Mouse (Mus musculus): ENCODE data around the gene Nono. TPM values are rescaled to one million over a fixed set of nuclear protein-coding genes. Genes with fewer than 3 reads are reported as not detected.

Gene Nono
- 364 and 374 TPM in 2 replicates for polyA plus RNA-seq (2015; fragmentation: Nextera tagmentation; extraction: Ambion mirVana)

DNA sequence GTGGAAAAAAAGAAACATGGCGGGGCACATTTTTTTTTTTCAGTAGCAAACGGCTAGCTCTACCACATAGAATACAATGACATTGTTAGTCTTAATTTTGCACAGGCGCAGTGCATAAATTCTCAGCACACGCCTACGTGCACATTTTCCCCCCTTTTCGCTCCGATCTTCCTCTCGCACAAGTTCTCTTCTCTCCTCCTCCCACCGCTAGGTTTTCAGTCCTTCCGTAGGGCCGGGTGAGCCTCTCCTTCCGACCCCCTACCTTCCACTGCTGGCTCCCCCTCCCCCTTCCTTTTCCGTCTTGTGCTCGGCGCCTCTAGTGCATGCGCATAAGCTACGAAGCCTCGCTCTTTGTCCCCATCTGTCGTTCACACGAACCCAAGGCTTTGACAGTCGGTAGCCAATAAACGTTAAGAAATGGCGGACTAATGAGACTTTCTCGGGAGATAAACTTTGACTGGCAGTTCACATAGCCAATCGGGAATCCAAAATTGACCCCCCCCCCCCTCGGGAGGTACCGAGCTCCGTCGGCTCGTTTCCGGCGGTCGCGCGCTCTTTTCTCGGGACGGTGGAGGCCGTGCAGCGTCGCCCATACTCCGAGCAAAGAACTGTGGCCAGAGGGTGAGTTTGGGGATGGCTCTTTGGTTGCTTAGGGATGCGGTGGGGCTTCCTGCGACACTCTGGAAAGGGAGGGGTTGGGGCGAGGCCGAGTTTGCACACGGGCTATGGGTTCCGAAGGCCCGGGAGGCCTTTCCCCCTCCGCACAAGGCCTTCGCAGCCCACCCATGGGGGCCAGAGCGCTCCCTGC, at the start of gene Nono:
Gene Nono (plus strand): TSS at position 177 of the 808 bp plus-strand sequence.
- Histone ChIP-seq H3K36me3 (0 out of 2 replicates have a peak, but pooled peaks cover 6% of the 10 kb centered on the region), H3K27ac (replicated peaks) (peak within 1 kb of the TSS; percentile 91), H3K9ac (peak within 1 kb of the TSS; percentile 51), H3K4me3 (replicated peaks) (peak within 1 kb of the TSS; percentile 59), H3K27me3 (no peaks in the 10 kb centered on the region), H3K9me3 (replicated peaks) (no peaks in the 10 kb centered on the region), H3K4me2 (replicated peaks) (peak within 1 kb of the TSS; percentile 44), H3K4me1 (no peaks in the 10 kb centered on the region)
- peak; percentile 98 for ATAC-seq (ENCODE audit: insufficient number of reproducible peaks, low FRiP score, low TSS enrichment, low read depth)
- 22% methylated on average over 50 of the region's 51 CpGs for whole genome bisulfite sequencing

DNA sequence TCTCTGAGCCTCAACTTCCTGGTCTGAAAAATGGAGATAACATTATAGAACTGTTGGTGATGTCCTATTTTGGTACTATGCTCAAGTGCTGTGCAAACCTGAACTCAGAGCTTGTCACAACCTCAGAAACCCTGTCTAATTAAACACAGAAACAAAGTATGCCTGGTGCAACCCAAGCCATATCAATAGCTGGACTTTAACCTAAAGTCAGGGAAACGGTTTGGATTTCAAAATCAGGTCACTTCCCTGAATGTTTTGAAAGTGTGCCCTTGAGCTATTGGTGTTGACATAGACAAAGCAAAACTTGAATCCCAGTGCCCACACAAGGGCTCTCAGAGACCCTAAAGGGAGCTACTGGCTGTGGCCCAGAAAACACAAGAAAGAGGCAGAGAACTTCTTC, 49.4 kb upstream of the Nono start:
- H3K4me1 ChIP-seq, result peaks cover 3% of the 10 kb centered on the region; the same call in 1 of the 2 replicates

DNA sequence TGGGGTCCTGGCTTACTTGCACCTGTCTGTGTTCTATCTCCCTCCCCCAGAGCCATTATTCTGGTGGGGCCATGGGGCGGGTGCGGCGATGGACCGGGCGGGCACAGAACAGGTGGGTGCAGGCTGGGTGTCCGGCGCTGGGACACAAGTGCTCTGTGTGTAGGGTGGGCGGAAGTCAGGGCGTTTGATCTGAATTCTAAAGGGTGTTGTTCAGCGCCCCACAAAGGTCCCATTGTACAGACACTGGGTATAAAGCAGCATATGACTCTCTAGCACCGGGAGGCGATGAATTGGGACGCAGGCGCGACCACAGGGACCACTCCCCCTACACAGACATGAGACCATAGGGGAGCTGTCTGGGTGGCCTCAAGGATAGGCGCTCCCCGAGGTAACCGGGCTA, 45.7 kb upstream of the Nono start:
- peaks cover 6% of the 10 kb centered on the region; the same call in 1 of the 2 replicates for H3K4me1 ChIP-seq
- H3K36me3 ChIP-seq, result no peaks in the 10 kb centered on the region
- H3K4me2 ChIP-seq (replicated peaks), result no peak overlapping the region
- no peak overlapping the region for H3K27ac ChIP-seq (replicated peaks)
- no peak overlapping the region for H3K9ac ChIP-seq
- 25% methylated on average over 18 of the region's 18 CpGs for WGBS
- ATAC-seq (ENCODE audit: insufficient number of reproducible peaks, low FRiP score, low TSS enrichment, low read depth), result no peak
- no peak overlapping the region for H3K4me3 ChIP-seq (replicated peaks)
- H3K9me3 ChIP-seq (replicated peaks), result no peaks in the 10 kb centered on the region
- peaks cover 45% of the 10 kb centered on the region for H3K27me3 ChIP-seq

More for the DNA sequence above, 49.4 kb upstream of the Nono start:
- ATAC-seq (ENCODE audit: insufficient number of reproducible peaks, low FRiP score, low TSS enrichment, low read depth), result no peak
- Histone ChIP-seq H3K27me3 (peaks cover 45% of the 10 kb centered on the region), H3K4me3 (replicated peaks) (no peak overlapping the region), H3K4me2 (replicated peaks) (no peak overlapping the region), H3K9me3 (replicated peaks) (no peaks in the 10 kb centered on the region), H3K36me3 (no peaks in the 10 kb centered on the region), H3K27ac (replicated peaks) (no peak overlapping the region), H3K9ac (no peak overlapping the region)
- WGBS, result 50% methylated on average over 1 of the region's 1 CpGs

DNA sequence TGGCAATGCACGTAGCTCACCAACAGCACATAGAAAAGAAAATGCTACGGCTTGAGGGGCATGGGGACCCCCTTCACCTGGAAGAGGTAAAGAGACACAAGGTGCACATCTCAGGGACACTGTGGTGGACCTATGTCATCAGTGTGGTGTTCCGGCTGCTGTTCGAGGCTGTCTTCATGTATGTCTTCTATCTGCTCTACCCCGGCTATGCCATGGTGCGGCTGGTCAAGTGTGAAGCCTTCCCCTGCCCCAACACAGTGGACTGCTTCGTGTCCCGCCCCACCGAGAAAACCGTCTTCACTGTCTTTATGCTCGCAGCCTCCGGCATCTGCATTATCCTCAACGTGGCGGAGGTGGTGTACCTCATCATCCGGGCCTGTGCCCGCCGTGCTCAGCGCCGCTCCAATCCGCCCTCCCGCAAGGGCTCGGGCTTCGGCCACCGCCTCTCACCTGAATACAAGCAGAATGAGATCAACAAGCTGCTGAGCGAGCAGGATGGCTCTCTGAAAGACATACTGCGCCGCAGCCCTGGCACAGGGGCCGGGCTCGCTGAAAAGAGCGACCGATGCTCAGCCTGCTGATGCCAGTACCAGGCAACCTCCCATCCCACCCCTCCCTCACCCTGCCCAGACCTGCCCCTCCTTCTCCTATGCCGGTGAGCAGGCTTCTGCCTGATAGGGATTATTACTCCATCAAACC, 44.5 kb upstream of the Nono start:
- Histone ChIP-seq H3K4me2 (replicated peaks) (peak overlapping the region; percentile 35), H3K9me3 (replicated peaks) (no peaks in the 10 kb centered on the region), H3K4me1 (peaks cover 6% of the 10 kb centered on the region; the same call in 1 of the 2 replicates), H3K27me3 (peaks cover 49% of the 10 kb centered on the region), H3K4me3 (replicated peaks) (peak overlapping the region; percentile 21), H3K9ac (no peak overlapping the region), H3K27ac (replicated peaks) (no peak overlapping the region), H3K36me3 (no peaks in the 10 kb centered on the region)
- WGBS, result 22% methylated on average over 32 of the region's 32 CpGs
- ATAC-seq (ENCODE audit: insufficient number of reproducible peaks, low FRiP score, low TSS enrichment, low read depth), result no peak

DNA sequence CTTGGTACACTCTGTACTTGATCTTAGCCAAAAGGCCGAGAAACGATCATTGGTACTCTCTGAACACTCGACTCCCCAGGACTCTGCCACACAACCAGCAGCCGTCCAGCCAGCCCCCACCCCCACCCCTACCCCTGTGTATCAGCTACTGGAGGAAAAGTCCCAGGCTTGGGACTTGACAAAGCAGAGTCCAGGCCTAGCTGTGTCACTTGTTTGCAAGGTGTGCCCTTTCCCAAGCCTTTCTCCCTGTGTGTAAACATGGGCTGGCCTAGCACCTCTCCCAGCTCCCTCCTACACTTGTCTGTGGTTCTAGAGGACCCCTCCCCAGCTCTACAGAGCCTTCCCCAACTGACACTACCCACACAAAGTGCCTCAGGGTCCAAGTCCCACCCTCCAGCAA, 42.9 kb upstream of the Nono start:
- Histone ChIP-seq H3K4me2 (replicated peaks) (no peak overlapping the region), H3K4me3 (replicated peaks) (no peak overlapping the region), H3K9me3 (replicated peaks) (no peaks in the 10 kb centered on the region), H3K36me3 (no peaks in the 10 kb centered on the region), H3K27ac (replicated peaks) (no peak overlapping the region), H3K4me1 (peaks cover 6% of the 10 kb centered on the region; the same call in 1 of the 2 replicates), H3K27me3 (peaks cover 44% of the 10 kb centered on the region), H3K9ac (no peak overlapping the region)
- no peak for ATAC-seq (ENCODE audit: insufficient number of reproducible peaks, low FRiP score, low TSS enrichment, low read depth)
- WGBS, result 28% methylated on average over 4 of the region's 4 CpGs

DNA sequence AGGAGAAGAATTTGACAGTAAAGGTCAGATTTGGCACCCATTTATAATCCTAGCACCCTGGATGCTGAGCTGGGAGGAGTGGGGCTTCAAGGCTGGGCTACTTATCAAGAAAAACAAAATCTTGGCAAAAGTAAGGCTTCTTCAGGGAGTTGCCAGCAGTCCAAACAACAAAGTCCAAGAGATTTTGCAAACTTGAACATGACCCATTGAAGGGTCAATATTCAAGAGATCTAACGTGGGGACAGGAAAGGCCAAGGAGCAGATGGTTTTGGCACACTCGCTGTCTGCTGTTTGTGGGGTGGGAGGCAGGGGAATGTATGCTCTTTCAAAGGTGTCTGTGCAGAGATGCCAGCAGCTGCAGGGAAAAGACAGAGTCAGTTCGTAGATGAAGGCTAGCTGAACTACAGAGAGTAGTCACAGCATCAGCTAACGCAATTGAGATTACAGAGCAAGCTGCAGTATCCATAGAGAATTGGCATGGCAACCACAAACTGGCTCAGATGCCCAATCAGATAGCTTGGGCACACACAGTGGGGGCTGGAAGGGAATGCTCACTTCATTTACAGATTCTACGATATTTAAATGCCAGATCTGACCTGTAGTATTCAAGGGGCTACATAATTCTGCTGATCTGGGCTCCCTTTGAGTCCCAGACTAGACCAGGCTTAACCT, 40.1 kb upstream of the Nono start:
- Histone ChIP-seq H3K9me3 (replicated peaks) (no peaks in the 10 kb centered on the region), H3K4me3 (replicated peaks) (no peak overlapping the region), H3K4me2 (replicated peaks) (no peak overlapping the region), H3K9ac (no peak overlapping the region), H3K27me3 (peaks cover 19% of the 10 kb centered on the region), H3K4me1 (peaks cover 6% of the 10 kb centered on the region; the same call in 1 of the 2 replicates), H3K27ac (replicated peaks) (no peak overlapping the region), H3K36me3 (no peaks in the 10 kb centered on the region)
- no peak for ATAC-seq (ENCODE audit: insufficient number of reproducible peaks, low FRiP score, low TSS enrichment, low read depth)
- WGBS, result 74% methylated on average over 5 of the region's 5 CpGs

DNA sequence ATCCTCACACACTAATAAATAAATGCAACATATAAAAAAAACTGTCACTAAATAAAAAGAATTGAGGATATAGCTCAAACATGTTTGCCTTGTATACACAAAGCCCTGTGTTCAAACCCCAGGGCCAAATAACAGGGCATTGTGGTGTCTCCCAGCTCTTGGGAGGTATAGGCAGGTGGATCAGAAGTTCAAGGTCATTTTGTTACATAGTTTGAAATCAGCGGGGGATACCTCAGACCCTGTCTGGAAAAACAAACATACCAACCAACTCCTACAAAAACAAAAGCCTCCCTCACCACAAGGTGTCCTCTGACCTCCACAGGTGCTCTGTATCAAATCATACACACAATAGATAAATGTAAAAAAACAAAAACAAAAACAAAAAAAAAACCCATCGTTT, 34.8 kb upstream of the Nono start:
- Histone ChIP-seq H3K36me3 (no peaks in the 10 kb centered on the region), H3K9ac (no peak overlapping the region), H3K27ac (replicated peaks) (no peak overlapping the region), H3K4me3 (replicated peaks) (no peak overlapping the region), H3K4me1 (no peaks in the 10 kb centered on the region), H3K4me2 (replicated peaks) (no peak overlapping the region), H3K27me3 (peaks cover 23% of the 10 kb centered on the region), H3K9me3 (replicated peaks) (no peaks in the 10 kb centered on the region)
- 65% methylated on average over 2 of the region's 2 CpGs for WGBS
- ATAC-seq (ENCODE audit: insufficient number of reproducible peaks, low FRiP score, low TSS enrichment, low read depth), result no peak

DNA sequence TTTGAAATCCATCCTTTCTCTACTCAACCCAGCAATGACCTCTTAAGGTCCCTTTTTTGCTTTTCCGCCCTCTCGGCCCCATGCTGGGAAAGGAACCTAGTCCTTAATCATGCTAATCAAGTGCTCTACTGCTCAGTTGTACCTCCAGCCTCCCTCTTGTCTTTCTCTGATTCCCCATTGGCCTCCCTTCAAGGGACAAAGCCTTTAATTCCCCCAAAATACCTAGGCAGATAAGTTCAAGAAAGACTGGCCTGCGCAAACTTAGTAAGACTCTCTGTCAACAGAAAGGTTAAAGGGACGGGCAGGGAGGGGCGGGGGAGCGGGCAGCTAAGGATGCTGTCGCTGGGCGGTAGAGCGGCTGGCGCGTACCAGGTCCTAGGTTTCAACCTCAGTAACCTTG, 32.7 kb upstream of the Nono start:
- no peak for ATAC-seq (ENCODE audit: insufficient number of reproducible peaks, low FRiP score, low TSS enrichment, low read depth)
- H3K27me3 ChIP-seq, result peaks cover 23% of the 10 kb centered on the region
- H3K4me3 ChIP-seq (replicated peaks), result no peak overlapping the region
- no peak overlapping the region for H3K27ac ChIP-seq (replicated peaks)
- 29% methylated on average over 11 of the region's 11 CpGs for WGBS
- no peaks in the 10 kb centered on the region for H3K9me3 ChIP-seq (replicated peaks)
- H3K36me3 ChIP-seq, result no peaks in the 10 kb centered on the region
- no peaks in the 10 kb centered on the region for H3K4me1 ChIP-seq
- no peak overlapping the region for H3K9ac ChIP-seq
- no peak overlapping the region for H3K4me2 ChIP-seq (replicated peaks)

DNA sequence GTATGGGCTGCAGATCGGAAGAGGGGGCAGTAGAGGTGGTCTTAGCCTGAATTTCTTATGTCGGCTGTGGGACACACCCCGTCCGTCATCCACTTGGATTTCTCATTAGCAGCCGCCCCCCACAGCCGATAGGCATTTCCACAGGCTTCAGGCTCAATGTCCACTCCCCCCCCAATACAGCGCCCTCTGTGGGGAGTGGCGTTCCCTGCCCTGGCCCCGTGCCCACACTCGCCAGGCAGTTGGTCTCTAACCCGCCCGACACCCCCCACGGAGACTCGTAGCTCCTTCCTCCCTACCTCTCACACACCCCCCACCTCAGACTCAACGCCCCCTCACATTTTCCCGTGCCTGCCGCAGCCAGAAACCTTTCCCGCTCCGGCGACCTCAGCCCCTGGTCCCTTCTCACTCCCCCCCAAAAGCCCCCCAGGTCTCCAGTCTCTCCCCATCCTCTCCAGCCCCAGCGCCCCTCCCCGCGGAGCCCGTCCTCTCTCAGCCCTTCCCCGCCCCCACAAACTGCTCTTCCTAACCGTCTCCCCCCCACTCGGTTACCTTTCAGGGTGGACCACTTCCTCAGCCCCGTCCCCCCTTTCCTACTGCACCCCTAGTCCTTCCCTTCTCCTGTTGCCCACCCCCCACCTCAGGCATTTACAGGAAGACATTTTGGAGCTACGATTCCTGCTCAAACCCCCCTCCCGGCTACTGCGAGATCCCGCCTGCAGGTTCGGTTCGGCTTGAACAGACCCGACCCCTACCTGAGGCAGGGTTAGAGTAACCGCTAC, 10.0 kb upstream of the Nono start:
- Histone ChIP-seq H3K9ac (peak overlapping the region; percentile 43), H3K9me3 (replicated peaks) (no peaks in the 10 kb centered on the region), H3K27me3 (no peaks in the 10 kb centered on the region), H3K4me2 (replicated peaks) (peak overlapping the region; percentile 57), H3K36me3 (no peaks in the 10 kb centered on the region), H3K27ac (replicated peaks) (peak overlapping the region; percentile 58; the same call in 1 of the 2 replicates), H3K4me1 (peaks cover 11% of the 10 kb centered on the region), H3K4me3 (replicated peaks) (peak overlapping the region; percentile 60)
- 18% methylated on average over 33 of the region's 36 CpGs for WGBS
- peak; percentile 2; the same call in 1 of the 2 replicates for ATAC-seq (ENCODE audit: insufficient number of reproducible peaks, low FRiP score, low TSS enrichment, low read depth)

DNA sequence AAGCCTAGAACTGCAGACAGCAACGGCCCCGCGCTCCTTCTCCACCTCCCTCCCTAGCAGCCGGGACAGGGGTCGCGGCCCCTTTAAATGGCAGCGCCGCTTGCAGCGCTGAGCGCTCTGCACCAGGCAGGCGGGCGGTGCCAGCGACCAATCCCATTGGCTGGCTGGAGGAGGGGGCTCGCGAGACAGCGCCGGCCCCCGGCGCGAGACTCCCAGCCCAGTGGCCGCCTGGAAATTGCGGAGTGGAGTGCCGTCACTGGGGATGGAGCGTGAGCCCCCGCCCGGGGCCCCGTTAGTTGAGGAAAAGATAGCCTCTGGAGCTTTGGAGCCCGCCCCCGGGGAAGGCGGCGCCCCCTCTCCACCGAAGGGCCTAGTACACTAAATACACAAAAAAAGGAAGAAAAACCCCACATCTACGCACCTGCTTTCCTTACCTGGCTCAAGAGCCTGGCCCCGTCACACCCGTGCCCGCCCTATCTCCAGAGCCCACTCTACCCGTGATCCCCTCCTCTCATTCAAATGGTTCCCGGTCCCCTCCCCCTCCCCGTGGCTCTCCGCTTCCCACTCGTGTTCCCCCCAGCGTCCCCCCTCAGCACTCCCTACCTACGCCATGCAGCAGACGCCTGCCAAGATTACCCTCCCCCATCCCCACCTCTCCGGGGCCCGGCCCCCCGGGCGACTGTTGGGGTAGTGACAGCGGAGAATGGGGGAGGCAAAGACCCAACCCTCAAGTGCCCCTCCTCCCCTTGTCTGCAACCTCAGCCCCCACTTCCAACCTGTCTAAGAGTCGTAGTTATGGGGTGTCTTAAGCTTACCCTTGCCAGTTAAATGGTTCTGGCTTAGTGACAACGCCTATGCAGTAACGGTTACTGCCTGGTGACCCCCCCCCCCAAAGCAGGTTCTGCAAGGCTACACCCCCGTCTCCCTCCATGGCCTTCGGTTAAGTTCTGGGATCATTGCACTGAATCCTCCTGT, 9.1 kb upstream of the Nono start:
- H3K27me3 ChIP-seq, result no peaks in the 10 kb centered on the region
- H3K36me3 ChIP-seq, result no peaks in the 10 kb centered on the region
- WGBS, result 14% methylated on average over 51 of the region's 54 CpGs
- H3K4me3 ChIP-seq (replicated peaks), result peak overlapping the region; percentile 60
- ATAC-seq (ENCODE audit: insufficient number of reproducible peaks, low FRiP score, low TSS enrichment, low read depth), result peak; percentile 95
- H3K9me3 ChIP-seq (replicated peaks), result no peaks in the 10 kb centered on the region
- H3K4me1 ChIP-seq, result peaks cover 11% of the 10 kb centered on the region
- peak overlapping the region; percentile 43 for H3K9ac ChIP-seq
- peak overlapping the region; percentile 74 for H3K27ac ChIP-seq (replicated peaks)
- H3K4me2 ChIP-seq (replicated peaks), result peak overlapping the region; percentile 57

Measured in embryonic facial prominence, embryonic 15.5 days (tissue).